Mouse (Mus musculus) liver, embryonic 14 days (tissue): ENCODE results near the gene Actn1. TPM values are rescaled to one million over a fixed set of nuclear protein-coding genes. Genes with fewer than 3 reads are reported as not detected.

Experiments
- polyA plus RNA-seq: library from polyadenylated mRNA; depleted of rRNA; stranded (reverse); fragments of >200 nt; gene quantifications from 2 replicates; pipeline ENCODE4 v1.2.3, GENCODE M21; 2012; rRNA removed

Actn1 gene
- polyA plus RNA-seq: 13.1 and 14.6 TPM in 2 replicates

DNA sequence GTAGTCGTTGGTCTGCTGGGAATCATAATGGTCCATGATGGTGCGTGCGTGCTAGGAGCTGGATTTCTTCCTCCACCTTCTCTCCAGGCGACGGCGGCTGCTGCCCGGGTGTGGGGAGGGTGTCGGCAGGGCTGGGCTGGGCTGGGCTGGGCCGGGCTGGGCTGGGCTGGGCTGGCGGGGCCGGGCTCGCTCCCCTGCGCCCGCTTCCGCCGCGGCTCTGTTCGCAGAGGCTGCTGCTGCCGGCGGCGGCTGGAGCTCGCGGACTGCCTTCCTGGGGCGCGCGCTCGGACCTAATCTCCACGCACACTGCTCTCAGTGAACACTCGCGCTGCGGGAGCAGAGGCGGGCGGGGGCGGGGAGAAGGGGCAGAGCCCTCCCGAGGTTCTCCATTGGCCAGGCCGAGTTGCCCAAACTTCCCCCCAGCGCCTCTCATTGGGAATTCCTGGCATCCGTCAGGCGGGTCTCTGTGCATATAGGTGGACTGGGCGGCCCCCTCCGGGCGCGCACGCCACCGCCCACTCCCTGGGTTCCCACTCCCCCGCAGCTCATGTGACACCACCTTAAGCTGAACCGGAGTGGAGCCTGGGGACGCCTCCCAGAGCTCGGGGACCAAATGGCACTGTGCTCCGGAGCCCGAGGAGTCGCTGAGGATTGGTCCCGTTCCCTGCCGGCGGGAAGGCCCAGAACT is at the start of gene Actn1:
TSS of gene Actn1 (minus strand) at position 316 of the 688 bp plus-strand sequence.

Other genes starting within 250 kb of the Actn1 start
- gene Zfp36l1, start 147.4 kb downstream of the Actn1 start, polyA plus RNA-seq: 18.0 and 19.7 TPM in 2 replicates
- gene Dcaf5, start 176.2 kb upstream of the Actn1 start, polyA plus RNA-seq: 3.4 and 4.1 TPM in 2 replicates
- gene Exd2, start 202.7 kb upstream of the Actn1 start, polyA plus RNA-seq: 4.5 and 4.7 TPM in 2 replicates